Mouse (Mus musculus): ENCODE results near the gene Gm11938. TPM values are rescaled to one million over a fixed set of nuclear protein-coding genes. Genes with fewer than 3 reads are reported as not detected.
"Not testable (repeated sequence)": the region's sequence is repeated elsewhere in the genome, so short reads cannot be mapped to it uniquely, and the experiment has no call there.

Gm11938 gene
- polyA plus RNA-seq, 1 experiment, result not detected

DNA sequence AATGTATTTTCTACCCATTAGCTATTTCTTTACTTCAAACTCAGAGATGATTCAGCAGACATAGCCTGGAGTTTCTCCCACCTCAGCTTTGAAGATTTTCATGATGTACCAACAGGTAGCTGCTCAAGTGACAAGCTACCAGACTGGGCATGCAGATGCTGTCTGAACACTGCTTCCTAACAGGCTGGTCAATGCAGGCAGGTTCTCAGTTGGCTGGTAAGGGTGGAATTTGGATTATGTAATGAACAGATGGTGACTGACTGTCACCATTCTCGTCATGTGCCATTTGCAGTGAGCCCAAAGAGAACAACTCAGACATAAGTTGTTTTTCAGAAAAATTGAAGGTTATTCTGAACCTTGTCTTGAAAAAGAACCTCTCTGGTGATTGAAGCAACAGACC, 6.0 kb upstream of the Gm11938 start:
- Histone ChIP-seq H3K4me1 (replicated peaks; ENCODE audit: control insufficient read depth, insufficient read depth, low read length) (no peaks in the 10 kb centered on the region), H3K27me3 (ENCODE audit: control insufficient read depth, insufficient read depth, low read length) (no peaks in the 10 kb centered on the region), H3K4me3 (ENCODE audit: control insufficient read depth, insufficient read depth, low read length) (no peak overlapping the region), H3K36me3 (ENCODE audit: control insufficient read depth, insufficient read depth, low read length) (no peaks in the 10 kb centered on the region), H3K27ac (ENCODE audit: control insufficient read depth, insufficient read depth, low read length) (no peak overlapping the region)
- DNase-seq, result no peak
- 74% methylated on average over 1 of the region's 1 CpGs for WGBS
- TF ChIP-seq CTCF (IDR thresholded peaks at IDR 0.05; ENCODE audit: borderline replicate concordance, control insufficient read depth, extremely low read depth, insufficient read depth, low read length, poor library complexity) (no peak), POLR2A (IDR thresholded peaks at IDR 0.05; ENCODE audit: control insufficient read depth, extremely low read depth, insufficient read depth, low read length, poor library complexity) (no peak)

DNA sequence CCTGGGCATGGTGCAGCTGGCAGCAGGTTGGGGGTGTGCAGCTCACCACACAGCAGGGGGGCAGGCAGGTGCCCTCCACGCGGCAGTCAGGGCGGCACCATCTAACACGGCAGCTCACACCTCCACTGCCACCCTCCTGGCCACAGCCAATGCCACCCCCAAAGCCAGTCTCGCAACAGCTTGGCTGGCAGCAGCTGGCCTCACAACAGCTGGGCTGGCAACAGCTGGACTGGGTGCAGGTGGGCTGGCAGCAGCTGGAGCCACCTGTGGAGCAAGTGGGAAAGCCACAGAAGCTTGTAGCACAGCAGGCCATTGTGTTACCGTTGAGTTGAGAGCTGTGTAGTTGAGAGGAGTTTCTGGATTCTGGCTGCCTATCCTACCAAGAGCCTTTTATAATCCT, 5.4 kb downstream of the Gm11938 start, which contains the start of gene Krtap9-3:
Gene Krtap9-3 (minus strand): TSS at position 364 of the 400 bp plus-strand sequence.
- 88% methylated on average over 6 of the region's 6 CpGs for WGBS
- H3K36me3 ChIP-seq (ENCODE audit: control insufficient read depth, insufficient read depth, low read length); DNase-seq; H3K4me3 ChIP-seq (ENCODE audit: control insufficient read depth, insufficient read depth, low read length); H3K4me1 ChIP-seq (replicated peaks; ENCODE audit: control insufficient read depth, insufficient read depth, low read length); H3K27me3 ChIP-seq (ENCODE audit: control insufficient read depth, insufficient read depth, low read length); H3K27ac ChIP-seq (ENCODE audit: control insufficient read depth, insufficient read depth, low read length): not testable (repeated sequence)

DNA sequence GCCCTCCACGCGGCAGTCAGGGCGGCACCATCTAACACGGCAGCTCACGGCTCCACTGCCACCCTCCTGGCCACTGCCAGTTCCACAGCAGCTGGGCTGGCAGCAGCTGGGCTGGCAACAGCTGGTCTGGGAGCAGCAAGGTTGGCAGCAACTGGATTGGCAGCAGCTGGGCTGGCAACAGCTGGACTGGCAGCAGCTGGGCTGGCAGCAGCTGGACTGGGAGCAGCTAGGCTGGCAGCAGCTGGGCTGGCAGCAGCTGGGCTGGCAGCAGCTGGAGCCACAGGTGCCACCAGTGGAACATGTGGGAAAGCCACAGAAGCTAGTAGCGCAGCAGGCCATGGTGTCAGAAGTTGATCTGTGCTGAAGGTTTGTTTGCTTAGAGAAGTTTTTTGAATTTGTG, 12.1 kb downstream of the Gm11938 start, which contains the start of gene Krtap1-3:
Gene Krtap1-3 (minus strand): TSS at position 359 of the 400 bp plus-strand sequence.
- Histone ChIP-seq H3K27ac (ENCODE audit: control insufficient read depth, insufficient read depth, low read length) (no peak within 1 kb of the TSS), H3K4me3 (ENCODE audit: control insufficient read depth, insufficient read depth, low read length) (no peak within 1 kb of the TSS), H3K36me3 (ENCODE audit: control insufficient read depth, insufficient read depth, low read length) (no peaks in the 10 kb centered on the region), H3K27me3 (ENCODE audit: control insufficient read depth, insufficient read depth, low read length) (no peaks in the 10 kb centered on the region), H3K4me1 (replicated peaks; ENCODE audit: control insufficient read depth, insufficient read depth, low read length) (no peaks in the 10 kb centered on the region)
- 88% methylated on average over 6 of the region's 6 CpGs for WGBS
- no peak for DNase-seq
- TF ChIP-seq POLR2A (IDR thresholded peaks at IDR 0.05; ENCODE audit: control insufficient read depth, extremely low read depth, insufficient read depth, low read length, poor library complexity) (no peak), CTCF (IDR thresholded peaks at IDR 0.05; ENCODE audit: borderline replicate concordance, control insufficient read depth, extremely low read depth, insufficient read depth, low read length, poor library complexity) (no peak)

DNA sequence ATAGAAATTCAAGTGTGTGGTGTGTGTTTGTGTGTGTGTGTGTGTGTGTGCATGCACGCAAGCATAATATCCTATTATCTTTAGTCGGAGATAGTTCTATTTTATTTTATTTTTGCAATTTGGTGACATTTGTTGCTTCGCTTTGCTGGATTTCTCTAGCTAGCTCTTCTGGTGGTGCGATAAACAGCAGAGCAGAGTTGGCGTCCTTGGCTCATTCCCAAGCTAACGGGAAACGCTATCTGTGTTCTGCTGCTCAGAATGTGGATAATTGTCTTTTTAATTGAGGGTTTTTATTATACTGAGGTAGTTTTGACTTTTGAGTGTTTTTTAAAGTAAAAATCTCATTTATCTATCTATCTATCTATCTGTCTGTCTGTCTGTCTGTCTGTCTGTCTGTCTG, 18.0 kb downstream of the Gm11938 start:
- DNase-seq, result no peak
- Histone ChIP-seq H3K4me1 (replicated peaks; ENCODE audit: control insufficient read depth, insufficient read depth, low read length) (no peaks in the 10 kb centered on the region), H3K4me3 (ENCODE audit: control insufficient read depth, insufficient read depth, low read length) (no peak overlapping the region), H3K36me3 (ENCODE audit: control insufficient read depth, insufficient read depth, low read length) (no peaks in the 10 kb centered on the region), H3K27ac (ENCODE audit: control insufficient read depth, insufficient read depth, low read length) (no peak overlapping the region), H3K27me3 (ENCODE audit: control insufficient read depth, insufficient read depth, low read length) (no peaks in the 10 kb centered on the region)
- TF ChIP-seq POLR2A (IDR thresholded peaks at IDR 0.05; ENCODE audit: control insufficient read depth, extremely low read depth, insufficient read depth, low read length, poor library complexity) (no peak), CTCF (IDR thresholded peaks at IDR 0.05; ENCODE audit: borderline replicate concordance, control insufficient read depth, extremely low read depth, insufficient read depth, low read length, poor library complexity) (no peak)
- WGBS, result 91% methylated on average over 7 of the region's 7 CpGs

DNA sequence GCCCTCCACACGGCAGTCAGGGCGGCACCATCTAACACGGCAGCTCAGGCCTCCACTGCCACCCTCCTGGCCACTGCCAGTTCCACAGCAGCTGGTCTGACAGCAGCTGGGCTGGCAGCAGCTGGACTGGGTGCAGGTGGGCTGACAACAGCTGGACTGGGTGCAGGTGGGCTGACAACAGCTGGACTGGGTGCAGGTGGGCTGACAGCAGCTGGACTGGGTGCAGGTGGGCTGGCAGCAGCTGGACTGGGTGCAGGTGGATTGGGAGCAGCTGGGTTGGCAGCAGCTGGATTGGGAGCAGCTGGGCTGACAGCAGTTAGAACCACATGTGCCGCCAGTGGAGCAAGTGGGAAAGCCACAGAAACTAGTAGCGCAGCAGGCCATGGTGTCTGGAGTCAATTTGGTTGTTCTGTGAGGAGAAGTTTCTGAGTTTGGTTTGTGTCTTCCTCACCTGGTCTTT, 19.8 kb downstream of the Gm11938 start, which contains the start of gene Krtap1-4:
Gene Krtap1-4 (minus strand): TSS at position 410 of the 460 bp plus-strand sequence.
- no peak for DNase-seq
- TF ChIP-seq CTCF (IDR thresholded peaks at IDR 0.05; ENCODE audit: borderline replicate concordance, control insufficient read depth, extremely low read depth, insufficient read depth, low read length, poor library complexity), result no peak
- no peak for TF ChIP-seq POLR2A (IDR thresholded peaks at IDR 0.05; ENCODE audit: control insufficient read depth, extremely low read depth, insufficient read depth, low read length, poor library complexity)

DNA sequence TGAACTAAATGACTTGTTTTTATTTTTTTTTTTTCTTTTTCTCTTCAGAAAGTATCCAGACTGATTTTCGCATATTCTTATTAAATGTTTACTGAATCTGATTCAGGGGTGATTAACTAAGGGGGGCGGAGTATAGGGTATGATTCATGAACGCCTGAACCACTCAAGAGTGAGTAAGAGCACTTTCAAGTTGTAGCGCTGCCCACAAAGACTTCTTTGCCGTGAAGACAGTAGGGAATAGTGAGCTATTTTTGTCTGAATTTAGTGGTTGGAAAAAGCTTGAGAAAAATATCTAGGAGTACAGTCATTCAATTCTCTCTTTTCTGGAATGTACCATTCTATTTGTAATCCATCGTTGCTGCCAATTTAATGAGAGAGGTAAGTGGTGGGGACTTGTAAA, 21.5 kb downstream of the Gm11938 start:
- Histone ChIP-seq H3K27ac (ENCODE audit: control insufficient read depth, insufficient read depth, low read length) (no peak overlapping the region), H3K4me3 (ENCODE audit: control insufficient read depth, insufficient read depth, low read length) (no peak overlapping the region), H3K36me3 (ENCODE audit: control insufficient read depth, insufficient read depth, low read length) (no peaks in the 10 kb centered on the region), H3K4me1 (replicated peaks; ENCODE audit: control insufficient read depth, insufficient read depth, low read length) (no peaks in the 10 kb centered on the region), H3K27me3 (ENCODE audit: control insufficient read depth, insufficient read depth, low read length) (no peaks in the 10 kb centered on the region)
- 92% methylated on average over 6 of the region's 6 CpGs for WGBS
- no peak for DNase-seq
- no peak for TF ChIP-seq CTCF (IDR thresholded peaks at IDR 0.05; ENCODE audit: borderline replicate concordance, control insufficient read depth, extremely low read depth, insufficient read depth, low read length, poor library complexity)
- TF ChIP-seq POLR2A (IDR thresholded peaks at IDR 0.05; ENCODE audit: control insufficient read depth, extremely low read depth, insufficient read depth, low read length, poor library complexity), result no peak

More for the DNA sequence above, 19.8 kb downstream of the Gm11938 start, which contains the start of gene Krtap1-4:
- 85% methylated on average over 5 of the region's 5 CpGs for WGBS
- Histone ChIP-seq H3K36me3 (ENCODE audit: control insufficient read depth, insufficient read depth, low read length) (no peaks in the 10 kb centered on the region), H3K27ac (ENCODE audit: control insufficient read depth, insufficient read depth, low read length) (no peak within 1 kb of the TSS), H3K27me3 (ENCODE audit: control insufficient read depth, insufficient read depth, low read length) (no peaks in the 10 kb centered on the region), H3K4me1 (replicated peaks; ENCODE audit: control insufficient read depth, insufficient read depth, low read length) (no peaks in the 10 kb centered on the region), H3K4me3 (ENCODE audit: control insufficient read depth, insufficient read depth, low read length) (no peak within 1 kb of the TSS)

DNA sequence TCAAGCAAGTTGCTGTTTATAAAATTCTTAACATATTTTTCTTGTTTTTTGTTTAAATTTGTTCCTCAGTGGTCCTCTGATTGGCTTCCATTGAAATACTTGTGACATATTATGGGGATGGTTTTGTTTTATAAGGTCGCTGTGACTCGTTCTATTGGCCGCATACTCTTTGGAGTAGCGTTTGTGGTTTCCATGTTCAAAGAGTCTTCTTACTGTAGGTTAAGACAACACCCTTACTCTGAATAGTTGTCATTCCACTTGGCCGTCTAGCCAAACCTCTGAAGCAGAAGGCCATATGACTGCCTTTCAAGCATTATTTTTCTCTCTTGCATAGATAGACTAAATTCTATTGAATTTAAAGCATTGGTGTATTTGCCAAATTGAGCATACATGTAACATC, 22.1 kb downstream of the Gm11938 start:
- H3K36me3 ChIP-seq (ENCODE audit: control insufficient read depth, insufficient read depth, low read length), result no peaks in the 10 kb centered on the region

More for the DNA sequence above, 22.1 kb downstream of the Gm11938 start:
- whole genome bisulfite sequencing, result 96% methylated on average over 5 of the region's 5 CpGs
- TF ChIP-seq CTCF (IDR thresholded peaks at IDR 0.05; ENCODE audit: borderline replicate concordance, control insufficient read depth, extremely low read depth, insufficient read depth, low read length, poor library complexity) (no peak), POLR2A (IDR thresholded peaks at IDR 0.05; ENCODE audit: control insufficient read depth, extremely low read depth, insufficient read depth, low read length, poor library complexity) (no peak)
- DNase-seq, result no peak
- Histone ChIP-seq H3K27me3 (ENCODE audit: control insufficient read depth, insufficient read depth, low read length) (no peaks in the 10 kb centered on the region), H3K4me3 (ENCODE audit: control insufficient read depth, insufficient read depth, low read length) (no peak overlapping the region), H3K4me1 (replicated peaks; ENCODE audit: control insufficient read depth, insufficient read depth, low read length) (no peaks in the 10 kb centered on the region), H3K27ac (ENCODE audit: control insufficient read depth, insufficient read depth, low read length) (no peak overlapping the region)

Data from thymus, adult 2 months (tissue).